Mouse (Mus musculus) heart, embryonic 14.5 days (tissue): ENCODE data around the gene Crocc2. TPM values are rescaled to one million over a fixed set of nuclear protein-coding genes. Genes with fewer than 3 reads are reported as not detected.
"Not testable (repeated sequence)": the region's sequence is repeated elsewhere in the genome, so short reads cannot be mapped to it uniquely, and the experiment has no call there.

Source experiments
- ATAC-seq: fragments of 200-750 bp; cut with Nextera tagmentation; 2 replicates; pipeline ENCODE4 v1.8.0; 2017; ENCODE audit warnings: low read depth, moderate TSS enrichment; ENCODE audit not compliant: insufficient number of reproducible peaks, insufficient read depth, low FRiP score
- H3K27ac ChIP-seq, 2 experiments: fragments of 200-500 bp in 1 of 2; fragments of 300-500 bp in 1 of 2; sonication (generic) in 1 of 2; replicated peaks in 1 of 2; 2 replicates each; pipeline ENCODE4 v1.5.1; 2012 to 2014; ENCODE audit warnings: low read depth in 2 of 2, low read length in 2 of 2, control low read depth in 1 of 2, mild to moderate bottlenecking in 1 of 2, mixed read lengths in 1 of 2; ENCODE audit not compliant: control insufficient read depth in 1 of 2, insufficient read depth in 1 of 2
- H3K27me3 ChIP-seq: fragments of 300-500 bp; sonication (generic); 2 replicates; pipeline ENCODE4 v1.6.1; 2014; ENCODE audit warnings: mild to moderate bottlenecking, low read length, control low read depth; ENCODE audit not compliant: control insufficient read depth, insufficient read depth
- H3K36me3 ChIP-seq: fragments of 300-500 bp; sonication (generic); 2 replicates; pipeline ENCODE4 v1.6.1; 2014; ENCODE audit warnings: mild to moderate bottlenecking, control low read depth, low read length, mixed read lengths; ENCODE audit not compliant: control insufficient read depth, insufficient read depth
- H3K4me1 ChIP-seq, 2 experiments: fragments of 200-500 bp in 1 of 2; fragments of 300-500 bp in 1 of 2; sonication (generic) in 1 of 2; 2 replicates each; pipeline ENCODE4 v1.6.1; 2012 to 2014; ENCODE audit warnings: low read length in 2 of 2, control low read depth in 1 of 2, mixed read lengths in 1 of 2; ENCODE audit not compliant: control insufficient read depth in 2 of 2, insufficient read depth in 2 of 2
- H3K4me2 ChIP-seq: fragments of 300-500 bp; sonication (generic); 2 replicates; pipeline ENCODE4 v1.6.1; 2014; ENCODE audit warnings: mild to moderate bottlenecking, low read length
- H3K4me3 ChIP-seq, 2 experiments: fragments of 200-500 bp in 1 of 2; fragments of 300-500 bp in 1 of 2; sonication (generic) in 1 of 2; 2 replicates each; pipeline ENCODE4 v1.5.1; 2012 to 2014; ENCODE audit warnings: low read length in 2 of 2, mild to moderate bottlenecking in 2 of 2, control low read depth in 1 of 2, low read depth in 1 of 2, moderate library complexity in 1 of 2; ENCODE audit not compliant: control insufficient read depth in 1 of 2, insufficient read depth in 1 of 2
- H3K9ac ChIP-seq: fragments of 300-500 bp; sonication (generic); 2 replicates; pipeline ENCODE4 v1.6.1; 2014; ENCODE audit warnings: mild to moderate bottlenecking, low read length
- H3K9me3 ChIP-seq: fragments of 300-500 bp; sonication (generic); 2 replicates; pipeline ENCODE4 v1.6.1; 2016; ENCODE audit warnings: low read length, control low read depth; ENCODE audit not compliant: control insufficient read depth
- WGBS: fragments of 180-500 bp; shearing (Covaris S2); extraction: QIAGEN DNeasy Blood & Tissue Kit; methylation state at CpG from one replicate; pipeline ENCODE4 v1.1.7; 2014; 5-methylcytosine and 5-hydroxymethylcytosine counted together
- polyA plus RNA-seq: library from polyadenylated mRNA; unstranded; fragments of >200 nt; fragmentation: Nextera tagmentation; extraction: Ambion mirVana; gene quantifications from 2 replicates; pipeline ENCODE4 v1.2.1, GENCODE M21; 2014

Crocc2 gene
- polyA plus RNA-seq, 1 experiment from 2014 or later, result 0.14 TPM

DNA sequence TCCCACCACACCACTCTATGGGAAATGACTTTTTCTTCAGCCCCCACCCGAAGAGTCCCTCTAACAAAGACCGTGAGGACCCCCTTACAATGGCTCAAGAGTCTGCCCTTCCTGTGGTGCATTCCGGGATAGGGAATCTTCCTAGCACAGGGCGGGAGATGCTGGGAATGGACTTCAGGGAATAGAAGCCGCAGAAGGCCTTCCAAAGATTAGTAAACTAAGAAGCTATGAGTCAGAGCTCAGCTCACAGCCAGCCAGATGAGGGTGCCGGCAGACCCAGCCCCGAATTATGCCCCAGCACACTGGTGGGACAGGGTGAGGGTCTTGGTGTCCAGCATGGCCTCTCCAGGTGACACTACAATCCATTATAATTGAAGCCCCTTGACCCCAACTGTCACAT, 13.8 kb downstream of the Crocc2 start:
- Histone ChIP-seq H3K36me3 (no peaks in the 10 kb centered on the region), H3K9ac (no peak overlapping the region), H3K9me3 (no peaks in the 10 kb centered on the region), H3K27me3 (peaks cover 24% of the 10 kb centered on the region), H3K4me2 (no peak overlapping the region), H3K4me3 (no peak overlapping the region), H3K4me1 (peaks cover 4 to 6% of the 10 kb centered on the region in 2 experiments; a peak in 2 of 4 replicates), H3K27ac (no peak overlapping the region)
- ATAC-seq, result no peak
- WGBS, result 85% methylated on average over 7 of the region's 7 CpGs

DNA sequence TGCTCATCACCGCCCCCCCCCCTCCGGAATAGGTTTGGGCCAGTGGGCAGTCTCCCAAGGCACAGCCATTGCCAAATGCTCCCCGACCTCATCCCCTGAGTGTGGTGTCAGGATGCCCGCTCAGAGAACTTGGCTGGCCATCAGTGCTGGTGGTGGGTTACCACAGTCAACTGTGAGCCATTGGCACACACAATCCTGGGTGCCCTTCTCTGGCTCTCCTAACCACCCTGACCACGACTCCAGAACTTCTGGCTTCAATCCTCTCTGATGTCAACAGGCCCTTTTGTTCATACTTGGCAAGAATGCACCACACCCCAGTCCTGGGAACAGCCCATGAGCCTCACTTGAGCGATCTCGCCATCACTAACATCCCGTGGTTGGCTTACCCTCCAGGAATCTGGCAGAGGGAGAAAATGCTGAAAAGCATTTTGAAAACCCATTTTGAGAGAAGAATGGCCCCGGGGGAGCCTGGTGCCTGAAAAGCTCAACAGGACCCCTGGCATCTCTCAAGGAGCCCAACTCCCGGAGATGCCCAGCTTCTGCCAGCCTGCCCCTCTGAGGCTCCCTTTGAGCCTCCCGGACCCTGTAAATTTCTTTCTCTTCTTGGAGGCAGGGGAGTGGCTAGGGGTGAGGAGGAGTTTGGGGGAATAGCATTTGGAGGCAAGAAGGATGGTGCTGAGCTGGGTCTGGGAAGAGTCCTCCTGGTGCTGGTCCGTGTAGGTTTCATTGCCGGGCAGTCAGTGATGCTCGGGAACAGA, 15.7 kb downstream of the Crocc2 start:
- WGBS, result 66% methylated on average over 14 of the region's 14 CpGs
- Histone ChIP-seq H3K9ac (no peak overlapping the region), H3K27ac (no peak overlapping the region), H3K36me3 (no peaks in the 10 kb centered on the region), H3K27me3 (peaks cover 26% of the 10 kb centered on the region), H3K4me1 (peaks cover 0 to 3% of the 10 kb centered on the region in 2 experiments; a peak in 1 of 4 replicates), H3K4me2 (no peak overlapping the region), H3K4me3 (no peak overlapping the region), H3K9me3 (no peaks in the 10 kb centered on the region)
- no peak for ATAC-seq

DNA sequence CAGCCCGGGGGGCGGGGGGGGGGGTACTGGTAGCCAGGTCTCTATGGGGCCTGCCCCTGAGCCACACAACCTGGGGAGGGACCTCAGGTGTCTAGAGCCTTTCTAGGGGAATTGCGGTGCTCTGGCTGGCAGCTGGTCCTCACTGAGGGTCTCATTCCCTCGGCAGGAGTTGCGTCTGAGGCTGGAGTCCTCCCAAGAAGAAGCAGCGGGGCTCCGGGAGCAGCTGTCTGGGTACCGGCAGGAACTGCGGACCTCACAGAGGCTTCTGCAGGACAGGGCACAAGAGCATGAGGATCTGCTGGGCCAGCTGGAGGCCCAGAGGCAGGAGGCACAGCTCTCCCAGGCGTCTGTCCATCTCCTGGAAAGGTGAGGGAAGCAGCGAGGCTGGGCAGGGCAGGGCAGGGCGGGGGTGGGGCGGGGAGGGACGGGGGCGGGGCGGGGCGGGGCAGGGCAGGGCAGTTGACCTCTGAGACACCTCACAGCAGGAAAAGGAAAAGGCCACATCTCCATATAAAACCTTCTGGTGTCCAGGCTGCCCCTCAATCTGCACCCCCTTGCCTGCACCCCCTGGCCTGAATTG, 22.3 kb downstream of the Crocc2 start:
- H3K27me3 ChIP-seq, result peaks cover 41% of the 10 kb centered on the region
- H3K27ac ChIP-seq, result no peak overlapping the region
- no peak overlapping the region for H3K4me3 ChIP-seq
- 13% methylated on average over 17 of the region's 17 CpGs for WGBS
- no peak overlapping the region for H3K4me2 ChIP-seq
- no peak overlapping the region for H3K9ac ChIP-seq
- no peak for ATAC-seq
- H3K9me3 ChIP-seq, result peaks cover 9% of the 10 kb centered on the region; the same call in 1 of the 2 replicates
- H3K36me3 ChIP-seq, result no peaks in the 10 kb centered on the region
- H3K4me1 ChIP-seq, result no peaks in the 10 kb centered on the region

DNA sequence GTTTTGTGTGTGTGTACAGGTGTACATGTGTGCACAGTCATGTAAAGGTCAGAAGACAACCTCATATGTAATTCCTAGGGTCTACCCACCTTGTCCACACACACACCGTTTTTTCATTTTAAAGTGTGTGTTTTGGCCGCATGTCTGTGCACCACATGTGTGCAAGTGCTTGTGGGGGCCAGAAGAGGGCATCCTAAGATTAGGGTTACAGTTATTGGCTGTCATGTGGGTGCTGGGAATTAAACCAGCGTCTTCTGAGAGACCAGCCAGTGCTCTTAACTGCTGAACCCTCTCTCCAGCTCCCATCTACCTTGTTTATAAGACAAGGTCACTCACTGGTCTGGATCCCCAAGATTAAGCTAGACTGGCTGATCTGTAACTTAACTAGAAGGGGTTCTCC, 26.4 kb downstream of the Crocc2 start:
- H3K4me1 ChIP-seq, result no peaks in the 10 kb centered on the region
- H3K27me3 ChIP-seq, result peaks cover 17% of the 10 kb centered on the region
- H3K4me3 ChIP-seq, result no peak overlapping the region
- H3K9ac ChIP-seq, result no peak overlapping the region
- H3K9me3 ChIP-seq, result peaks cover 9% of the 10 kb centered on the region; the same call in 1 of the 2 replicates
- no peak overlapping the region for H3K4me2 ChIP-seq
- no peak overlapping the region for H3K27ac ChIP-seq
- WGBS, result 75% methylated on average over 3 of the region's 3 CpGs
- ATAC-seq, result no peak
- no peaks in the 10 kb centered on the region for H3K36me3 ChIP-seq

DNA sequence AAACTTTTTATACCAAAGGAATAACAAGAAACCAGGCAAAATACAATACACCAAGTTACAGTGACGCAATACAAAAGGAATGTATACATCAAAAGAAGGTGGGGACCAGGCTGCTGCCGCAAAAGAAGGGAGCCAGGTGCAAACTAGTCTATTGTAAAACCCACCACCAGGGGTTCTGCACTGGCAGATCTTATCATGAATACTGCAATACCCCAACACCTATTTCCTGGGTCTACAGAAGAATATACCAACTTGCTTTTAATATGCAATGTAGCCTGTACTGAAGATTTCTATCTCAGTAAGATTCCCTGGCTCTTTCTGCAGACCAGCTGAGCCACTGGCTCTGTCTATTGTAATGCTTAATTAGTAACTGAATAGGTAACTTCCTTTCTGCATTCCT, 28.9 kb downstream of the Crocc2 start:
- H3K9ac ChIP-seq, ATAC-seq, H3K4me2 ChIP-seq, H3K9me3 ChIP-seq, H3K27ac ChIP-seq, H3K36me3 ChIP-seq, H3K4me3 ChIP-seq, H3K27me3 ChIP-seq, H3K4me1 ChIP-seq: not testable (repeated sequence)
- WGBS, result 95% methylated on average over 2 of the region's 2 CpGs

DNA sequence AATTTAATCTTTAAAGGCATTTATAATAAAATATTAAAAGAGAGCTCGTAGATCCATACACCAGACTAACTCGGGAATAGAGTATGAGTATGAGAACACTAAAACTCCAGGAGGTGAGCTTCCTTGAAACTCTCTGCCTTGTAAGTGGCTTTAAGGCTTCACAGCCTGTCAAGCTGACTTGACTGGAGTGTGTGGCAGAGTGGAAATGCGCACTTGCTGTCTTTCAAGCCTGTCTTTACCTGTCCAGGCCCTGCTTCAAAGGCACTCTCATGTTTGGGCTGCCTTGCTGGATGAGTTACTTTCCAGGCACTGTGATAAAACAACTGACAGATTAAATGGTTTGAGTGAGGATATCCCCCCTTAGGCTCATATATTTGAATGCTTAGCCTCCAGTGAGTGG, 29.4 kb downstream of the Crocc2 start:
- Histone ChIP-seq H3K4me2 (no peak overlapping the region), H3K36me3 (no peaks in the 10 kb centered on the region), H3K9ac (no peak overlapping the region), H3K9me3 (peaks cover 9% of the 10 kb centered on the region; the same call in 1 of the 2 replicates), H3K4me3 (no peak overlapping the region), H3K27ac (no peak overlapping the region), H3K4me1 (no peaks in the 10 kb centered on the region), H3K27me3 (no peaks in the 10 kb centered on the region; the same call in 1 of the 2 replicates)
- 73% methylated on average over 3 of the region's 3 CpGs for WGBS
- no peak for ATAC-seq

DNA sequence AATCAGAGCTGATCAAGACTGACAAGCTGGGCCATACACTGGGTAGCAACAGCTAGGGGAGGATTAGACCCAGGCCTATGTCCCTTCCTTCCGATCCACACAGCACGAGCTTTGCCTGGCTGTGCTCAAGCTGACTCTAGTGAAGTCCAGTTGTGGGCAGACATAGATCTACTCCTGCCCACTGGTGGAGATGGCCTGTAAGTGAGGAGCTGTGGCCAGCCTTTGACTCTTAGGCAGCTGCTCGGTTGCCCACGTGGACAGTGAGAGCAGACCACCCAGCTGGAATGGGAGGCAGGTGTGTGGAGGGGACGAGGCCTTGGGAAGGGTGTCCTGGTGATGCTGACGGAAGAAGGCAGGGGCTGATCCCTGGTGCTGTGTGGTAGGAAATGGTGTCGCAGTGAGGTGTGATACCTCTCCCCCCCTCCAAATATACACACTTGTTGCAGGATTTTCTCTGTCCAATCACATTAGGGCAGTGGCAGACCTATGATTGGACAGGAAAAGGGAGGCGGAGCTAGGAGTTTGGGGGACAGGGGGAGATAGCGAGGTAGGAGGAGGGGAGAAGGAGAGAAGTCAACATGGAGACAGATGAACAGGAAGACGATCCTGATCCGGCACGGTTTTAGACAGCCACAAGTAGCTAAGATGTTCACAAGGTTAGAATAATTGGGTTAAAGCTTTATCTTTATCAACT, 37.9 kb downstream of the Crocc2 start:
- H3K4me1 ChIP-seq, result peaks cover 26 to 28% of the 10 kb centered on the region in 2 experiments
- no peak overlapping the region for H3K4me2 ChIP-seq
- no peak overlapping the region for H3K27ac ChIP-seq
- 70% methylated on average over 12 of the region's 12 CpGs for WGBS
- no peaks in the 10 kb centered on the region for H3K36me3 ChIP-seq
- H3K27me3 ChIP-seq, result no peaks in the 10 kb centered on the region
- H3K4me3 ChIP-seq, result no peak overlapping the region
- no peak overlapping the region for H3K9ac ChIP-seq
- H3K9me3 ChIP-seq, result no peaks in the 10 kb centered on the region
- no peak for ATAC-seq
